Mouse (Mus musculus): Measurements from ENCODE around the gene Kifc1. TPM values are rescaled to one million over a fixed set of nuclear protein-coding genes. Genes with fewer than 3 reads are reported as not detected.
"Not testable (repeated sequence)": the region's sequence is repeated elsewhere in the genome, so short reads cannot be mapped to it uniquely, and the experiment has no call there.

The Kifc1 gene
- polyA plus RNA-seq, 1 experiment from 2014 or later: 1.8 TPM

DNA sequence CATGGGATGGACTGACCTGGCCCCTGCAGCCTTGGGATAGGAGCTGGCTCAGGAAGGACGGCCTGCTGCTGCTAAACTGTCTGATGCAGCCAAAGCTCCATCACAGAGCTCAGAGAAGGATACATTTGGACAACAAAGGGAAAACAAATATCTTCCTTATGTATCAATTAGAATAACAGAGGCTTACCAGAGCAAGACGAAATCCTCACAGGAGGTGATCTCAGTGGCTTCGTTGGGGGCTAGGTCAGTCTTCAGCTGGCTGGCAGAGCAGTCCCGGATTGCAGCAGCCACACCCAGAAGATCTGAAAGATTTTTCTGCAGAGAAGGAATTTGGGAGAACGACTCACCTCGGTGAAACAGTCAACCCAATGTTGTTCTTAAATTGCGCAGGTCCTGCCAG is 2.0 kb upstream of the Kifc1 start:
- H3K4me3 ChIP-seq: no peak overlapping the region
- H3K27me3 ChIP-seq: 0 out of 2 replicates have a peak, but pooled peaks cover 2% of the 10 kb centered on the region

DNA sequence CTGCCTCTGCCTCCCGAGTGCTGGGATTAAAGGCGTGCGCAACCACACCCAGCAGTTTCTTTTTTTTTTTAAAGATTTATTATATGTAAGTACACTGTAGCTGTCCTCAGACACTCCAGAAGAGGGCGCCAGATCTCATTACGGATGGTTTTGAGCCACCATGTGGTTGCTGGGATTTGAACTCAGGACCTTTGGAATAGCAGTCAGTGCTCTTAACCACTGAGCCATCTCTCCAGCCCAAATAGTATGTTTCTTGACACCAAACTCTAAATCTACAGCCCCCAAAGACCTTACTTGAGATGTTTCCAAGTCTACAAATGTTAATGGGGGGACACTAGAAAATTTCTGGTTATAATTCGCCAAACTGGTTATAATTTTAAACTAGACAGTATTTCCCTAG is 1.4 kb upstream of the Kifc1 start:
- peaks cover 14% of the 10 kb centered on the region for H3K4me1 ChIP-seq (replicated peaks)
- WGBS: 67% methylated on average over 6 of the region's 6 CpGs
- not testable (repeated sequence) for H3K4me2 ChIP-seq; H3K36me3 ChIP-seq; H3K9ac ChIP-seq; ATAC-seq (ENCODE audit: low FRiP score); H3K4me3 ChIP-seq; H3K9me3 ChIP-seq; H3K27me3 ChIP-seq; H3K27ac ChIP-seq

More for the DNA sequence above, 2.0 kb upstream of the Kifc1 start:
- Histone ChIP-seq H3K4me2 (no peak overlapping the region), H3K36me3 (no peaks in the 10 kb centered on the region), H3K9ac (no peak overlapping the region), H3K4me1 (replicated peaks) (peaks cover 14% of the 10 kb centered on the region), H3K27ac (no peak overlapping the region), H3K9me3 (no peaks in the 10 kb centered on the region)
- no peak for ATAC-seq (ENCODE audit: low FRiP score)
- WGBS: 19% methylated on average over 7 of the region's 7 CpGs

DNA sequence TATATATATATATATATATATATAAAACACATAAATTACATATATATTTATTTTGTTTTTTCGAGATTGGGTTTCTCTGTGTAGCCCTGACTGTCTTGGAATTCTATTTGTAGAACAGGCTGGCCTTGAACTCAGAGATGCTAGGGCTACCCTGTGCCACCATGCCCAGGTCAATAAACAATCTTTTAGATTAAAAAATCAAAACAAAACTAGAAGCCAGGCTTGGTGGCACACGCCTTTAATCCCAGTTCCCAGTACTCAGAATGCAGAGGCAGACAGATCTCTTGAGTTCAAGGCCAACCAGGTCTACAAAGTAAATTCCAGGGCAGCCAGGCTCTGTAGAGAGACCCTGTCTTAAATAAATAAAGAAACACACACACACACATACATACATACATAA is 896 bp upstream of the Kifc1 start:
- H3K4me2 ChIP-seq: no peak overlapping the region
- no peaks in the 10 kb centered on the region for H3K9me3 ChIP-seq
- no peak overlapping the region for H3K4me3 ChIP-seq
- no peak overlapping the region for H3K9ac ChIP-seq
- H3K36me3 ChIP-seq: no peaks in the 10 kb centered on the region; the same call in 1 of the 2 replicates
- ATAC-seq (ENCODE audit: low FRiP score): no peak
- H3K27ac ChIP-seq: no peak overlapping the region
- 0 out of 2 replicates have a peak, but pooled peaks cover 2% of the 10 kb centered on the region for H3K27me3 ChIP-seq
- WGBS: 67% methylated on average over 2 of the region's 2 CpGs
- H3K4me1 ChIP-seq (replicated peaks): peaks cover 14% of the 10 kb centered on the region

DNA sequence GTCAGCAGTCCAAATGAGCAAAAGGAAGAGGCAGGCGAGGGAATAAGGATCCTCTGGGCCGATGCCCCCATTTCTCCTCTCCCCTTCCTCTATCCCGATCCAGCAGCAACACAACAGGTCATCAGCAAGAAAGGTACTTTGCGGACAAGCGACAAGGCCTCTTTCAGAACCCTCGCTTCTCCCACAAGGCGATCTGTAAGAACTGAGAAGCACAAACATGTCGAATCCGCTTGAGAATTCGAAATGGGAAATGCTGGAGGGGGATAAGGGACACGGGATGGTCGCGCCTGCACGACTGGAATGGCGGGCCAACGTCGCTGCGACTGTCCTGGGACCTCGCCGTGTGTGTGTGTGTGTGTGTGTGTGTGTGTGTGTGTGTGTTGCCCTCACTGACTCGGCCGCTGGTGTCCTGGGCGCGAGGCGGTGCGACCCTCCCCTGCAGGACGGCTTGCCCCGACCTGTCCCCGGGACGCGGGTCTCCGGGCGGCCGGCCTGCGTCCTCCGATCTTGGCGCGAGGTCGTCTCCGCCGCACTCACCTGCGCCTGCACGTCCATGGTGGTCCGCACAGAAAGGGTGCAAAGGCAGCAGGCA is 424 bp downstream of the Kifc1 start:
- not testable (repeated sequence) for H3K36me3 ChIP-seq; H3K9me3 ChIP-seq; H3K27ac ChIP-seq; ATAC-seq (ENCODE audit: low FRiP score); H3K27me3 ChIP-seq
- 0% methylated on average over 25 of the region's 44 CpGs for WGBS
- Histone ChIP-seq H3K4me2 (peak overlapping the region; percentile 78), H3K9ac (peak overlapping the region; percentile 67), H3K4me1 (replicated peaks) (peaks cover 14% of the 10 kb centered on the region), H3K4me3 (peak overlapping the region; percentile 58)

DNA sequence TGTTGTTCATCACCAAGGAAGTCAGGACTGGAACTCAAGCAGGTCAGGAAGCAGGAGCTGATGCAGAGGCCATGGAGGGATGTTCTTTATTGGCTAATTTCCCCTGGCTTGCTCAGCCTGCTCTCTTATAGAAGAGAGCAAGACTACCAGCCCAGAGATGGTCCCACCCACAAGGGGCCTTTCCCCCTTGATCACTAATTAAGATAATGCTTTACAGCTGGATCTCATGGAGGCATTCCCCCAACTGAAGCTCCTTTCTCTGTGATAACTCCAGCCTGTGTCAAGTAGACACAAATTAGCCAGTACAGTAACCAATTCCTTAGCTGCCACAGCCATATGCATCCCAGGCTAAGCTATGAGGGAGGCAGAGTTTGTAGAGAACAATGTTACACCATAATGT is 2.2 kb downstream of the Kifc1 start:
- not testable (repeated sequence) for ATAC-seq (ENCODE audit: low FRiP score); H3K9me3 ChIP-seq; H3K27me3 ChIP-seq; H3K36me3 ChIP-seq; H3K9ac ChIP-seq; H3K4me2 ChIP-seq; H3K4me3 ChIP-seq; H3K27ac ChIP-seq
- peaks cover 14% of the 10 kb centered on the region for H3K4me1 ChIP-seq (replicated peaks)

DNA sequence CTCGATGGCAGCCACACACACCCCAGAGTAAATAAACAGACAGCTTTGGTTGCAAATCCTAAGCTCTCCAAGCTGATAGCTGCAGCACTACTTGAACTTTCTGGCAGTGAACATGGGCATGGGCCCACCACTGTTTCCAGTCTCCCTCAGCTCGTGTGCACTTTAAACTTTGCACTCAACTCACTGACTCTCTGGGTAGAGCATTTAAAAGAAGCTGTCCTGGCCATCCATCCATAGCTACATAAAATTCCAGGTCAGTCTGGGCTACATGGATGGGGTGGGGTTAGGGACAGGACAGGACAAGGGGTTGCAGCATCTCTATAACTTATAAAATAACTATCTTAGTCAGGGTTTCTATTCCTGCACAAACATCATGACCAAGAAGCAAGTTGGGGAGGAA is 2.7 kb downstream of the Kifc1 start:
- 95% methylated on average over 2 of the region's 2 CpGs for WGBS
- not testable (repeated sequence) for H3K9me3 ChIP-seq; H3K4me2 ChIP-seq; H3K36me3 ChIP-seq; ATAC-seq (ENCODE audit: low FRiP score); H3K4me3 ChIP-seq; H3K27me3 ChIP-seq; H3K27ac ChIP-seq; H3K9ac ChIP-seq
- peaks cover 14% of the 10 kb centered on the region for H3K4me1 ChIP-seq (replicated peaks)

DNA sequence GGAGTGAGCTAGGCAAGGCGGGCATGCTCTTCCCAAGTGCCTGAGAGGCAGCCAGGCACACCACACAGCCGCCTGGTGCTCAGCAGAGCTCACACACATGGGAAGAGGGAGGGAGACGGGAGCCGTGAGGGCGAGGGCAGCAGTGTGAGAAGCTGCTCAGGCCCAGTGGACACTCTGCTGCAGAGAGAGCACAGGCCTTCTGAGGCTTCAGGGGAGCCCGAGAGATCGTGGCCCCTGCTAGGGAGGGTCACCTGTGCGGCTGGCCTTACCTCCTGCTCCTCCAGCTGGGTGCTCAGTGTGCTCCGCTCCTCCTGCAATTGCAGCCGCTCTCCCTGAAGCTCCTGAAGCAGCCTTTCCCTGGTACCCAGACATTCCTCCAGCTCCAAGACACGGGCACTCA is 6.1 kb downstream of the Kifc1 start:
- not testable (repeated sequence) for H3K27me3 ChIP-seq
- WGBS: 97% methylated on average over 10 of the region's 11 CpGs

DNA sequence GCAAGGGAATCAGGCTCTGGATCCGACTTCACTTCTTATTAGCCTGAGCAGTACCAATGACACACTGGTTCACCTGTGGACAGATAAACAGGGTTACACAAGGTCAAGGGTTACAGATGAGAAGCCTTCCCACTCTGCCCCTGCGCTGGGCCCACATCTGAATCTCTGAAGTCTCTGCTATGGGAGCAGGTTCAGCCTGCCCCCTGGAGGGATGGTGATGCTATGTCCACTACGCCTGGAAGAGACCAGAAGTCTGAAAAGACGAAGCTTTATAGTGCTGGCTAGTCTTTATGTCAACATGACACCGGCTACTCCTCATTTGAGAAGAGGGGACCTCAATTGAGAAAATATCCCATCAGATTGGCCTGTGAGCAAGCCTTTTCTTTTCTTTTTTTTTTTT is 14.7 kb downstream of the Kifc1 start:
- not testable (repeated sequence) for H3K27me3 ChIP-seq; H3K36me3 ChIP-seq; H3K4me2 ChIP-seq; ATAC-seq (ENCODE audit: low FRiP score); H3K27ac ChIP-seq; H3K4me1 ChIP-seq (replicated peaks); H3K4me3 ChIP-seq; H3K9me3 ChIP-seq; H3K9ac ChIP-seq
- 83% methylated on average over 5 of the region's 5 CpGs for WGBS

More for the DNA sequence above, 6.1 kb downstream of the Kifc1 start:
- not testable (repeated sequence) for H3K9ac ChIP-seq; ATAC-seq (ENCODE audit: low FRiP score); H3K4me2 ChIP-seq; H3K4me3 ChIP-seq; H3K9me3 ChIP-seq; H3K27ac ChIP-seq; H3K4me1 ChIP-seq (replicated peaks)
- H3K36me3 ChIP-seq: peaks cover 13% of the 10 kb centered on the region

DNA sequence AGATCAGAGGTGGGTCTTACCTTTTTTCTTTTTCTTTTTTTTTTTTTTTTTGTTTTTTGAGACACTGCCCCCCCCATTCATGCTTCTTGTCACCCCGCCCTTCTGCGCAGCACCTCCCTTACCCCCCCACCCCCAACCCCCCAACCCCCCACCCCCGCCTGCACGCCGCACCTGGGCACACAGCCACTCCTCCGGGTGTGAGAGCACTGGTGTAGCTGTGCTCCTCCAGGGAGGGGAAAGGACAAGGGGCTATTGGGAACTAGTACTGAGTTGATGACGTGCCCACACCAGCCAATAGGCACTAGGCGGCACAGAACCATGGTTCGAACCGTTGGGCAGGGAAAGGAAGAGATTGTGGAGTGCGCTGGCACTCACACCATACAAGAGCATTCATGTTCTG is 16.1 kb downstream of the Kifc1 start:
- WGBS: 88% methylated on average over 9 of the region's 11 CpGs

DNA sequence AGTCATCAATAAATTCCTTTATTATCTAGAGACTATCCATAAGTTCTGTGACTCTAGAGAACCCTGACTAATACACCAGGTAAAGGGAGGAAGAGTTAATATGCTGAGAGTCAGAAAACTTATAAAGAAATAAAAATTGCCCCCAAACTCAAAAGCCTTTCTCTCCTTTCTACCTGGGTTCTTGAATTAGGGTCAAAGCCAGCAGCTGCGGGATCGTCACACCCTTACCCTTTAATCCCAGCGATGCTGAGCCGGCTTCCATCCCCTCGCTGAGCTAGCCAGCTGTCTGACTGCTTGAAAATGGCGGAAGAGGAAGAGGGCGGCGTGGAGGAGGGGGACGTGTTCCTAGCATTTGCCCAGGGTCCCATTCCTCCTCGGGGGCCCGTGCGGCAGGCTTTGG is 16.9 kb downstream of the Kifc1 start, which contains the start of gene Gm7029:
Gm7029 (plus strand) TSS at position 301 of the 400 bp plus-strand sequence.
- H3K4me3 ChIP-seq; H3K36me3 ChIP-seq; H3K9ac ChIP-seq; ATAC-seq (ENCODE audit: low FRiP score); H3K4me1 ChIP-seq (replicated peaks); H3K4me2 ChIP-seq; H3K27ac ChIP-seq; H3K27me3 ChIP-seq; H3K9me3 ChIP-seq: not testable (repeated sequence)
- 88% methylated on average over 4 of the region's 12 CpGs for WGBS

More for the DNA sequence above, 16.1 kb downstream of the Kifc1 start:
- no peak overlapping the region for H3K4me3 ChIP-seq
- no peaks in the 10 kb centered on the region for H3K9me3 ChIP-seq
- no peaks in the 10 kb centered on the region for H3K4me1 ChIP-seq (replicated peaks)
- no peaks in the 10 kb centered on the region for H3K36me3 ChIP-seq
- H3K4me2 ChIP-seq: no peak overlapping the region
- H3K27me3 ChIP-seq: no peaks in the 10 kb centered on the region
- no peak overlapping the region for H3K9ac ChIP-seq
- ATAC-seq (ENCODE audit: low FRiP score): no peak
- H3K27ac ChIP-seq: no peak overlapping the region

DNA sequence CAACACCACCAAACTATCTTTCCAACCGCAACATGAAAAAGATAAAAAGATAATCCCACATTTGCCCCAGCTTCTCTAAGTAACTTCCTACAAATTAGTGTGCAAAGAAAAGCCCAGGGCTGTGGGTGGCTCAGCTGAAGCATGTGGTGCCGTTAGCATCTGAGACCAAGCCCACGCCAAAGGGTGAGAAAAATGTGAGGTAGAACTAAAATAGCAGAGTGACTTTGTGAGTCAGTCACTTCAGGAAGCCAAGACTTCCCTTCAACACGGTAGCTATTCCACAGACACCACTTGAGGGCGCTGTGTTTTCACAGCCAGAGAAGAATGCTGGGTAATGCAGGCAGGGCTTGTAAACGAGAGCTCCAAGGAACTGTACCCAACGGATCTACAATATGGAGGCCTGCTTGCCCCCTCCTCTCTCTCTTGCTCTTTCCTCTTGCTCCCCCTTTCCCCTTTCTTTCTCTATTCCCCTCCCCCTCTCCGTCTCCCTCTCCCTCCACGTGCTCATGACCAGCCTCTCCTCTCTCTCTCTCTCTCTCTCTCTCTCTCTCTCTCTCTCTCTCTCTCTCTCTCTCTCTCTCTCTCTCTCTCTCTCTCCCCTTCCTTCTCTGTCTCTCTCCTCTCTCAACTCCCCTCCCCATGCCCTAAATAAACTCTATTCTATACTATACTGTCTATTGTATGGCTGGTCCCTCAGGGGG is 25.0 kb downstream of the Kifc1 start:
- no peak overlapping the region for H3K4me2 ChIP-seq
- no peaks in the 10 kb centered on the region for H3K27me3 ChIP-seq
- no peaks in the 10 kb centered on the region for H3K9me3 ChIP-seq
- no peaks in the 10 kb centered on the region for H3K4me1 ChIP-seq (replicated peaks)
- H3K9ac ChIP-seq: no peak overlapping the region
- 37% methylated on average over 9 of the region's 9 CpGs for whole genome bisulfite sequencing
- ATAC-seq (ENCODE audit: low FRiP score): no peak
- no peak overlapping the region for H3K4me3 ChIP-seq
- no peaks in the 10 kb centered on the region for H3K36me3 ChIP-seq
- H3K27ac ChIP-seq: no peak overlapping the region

DNA sequence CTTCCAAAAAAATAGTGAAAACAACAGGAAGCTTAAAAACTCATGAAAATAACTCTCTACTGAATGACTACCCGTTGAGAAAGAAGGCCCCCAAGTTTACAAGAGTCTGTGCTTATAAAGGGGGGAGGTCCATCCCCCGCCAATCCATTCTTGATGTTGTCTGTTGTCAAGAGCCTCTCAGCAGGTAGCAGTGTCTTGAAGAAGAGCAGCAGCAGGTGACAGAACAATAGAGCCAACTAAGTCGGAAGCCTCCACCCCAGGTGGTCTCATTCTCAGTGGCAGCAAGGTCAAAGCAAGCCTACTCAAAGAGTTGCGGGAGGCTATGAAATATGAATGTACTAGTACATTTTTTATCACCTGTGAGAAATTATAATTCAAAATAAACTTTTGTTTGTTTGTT is 32.6 kb downstream of the Kifc1 start:
- H3K4me2 ChIP-seq: no peak overlapping the region
- H3K4me3 ChIP-seq: no peak overlapping the region
- no peaks in the 10 kb centered on the region for H3K9me3 ChIP-seq
- no peak for ATAC-seq (ENCODE audit: low FRiP score)
- no peak overlapping the region for H3K27ac ChIP-seq
- H3K27me3 ChIP-seq: no peaks in the 10 kb centered on the region
- H3K9ac ChIP-seq: no peak overlapping the region
- no peaks in the 10 kb centered on the region for H3K4me1 ChIP-seq (replicated peaks)
- WGBS: 63% methylated on average over 4 of the region's 4 CpGs
- no peaks in the 10 kb centered on the region; the same call in 1 of the 2 replicates for H3K36me3 ChIP-seq

DNA sequence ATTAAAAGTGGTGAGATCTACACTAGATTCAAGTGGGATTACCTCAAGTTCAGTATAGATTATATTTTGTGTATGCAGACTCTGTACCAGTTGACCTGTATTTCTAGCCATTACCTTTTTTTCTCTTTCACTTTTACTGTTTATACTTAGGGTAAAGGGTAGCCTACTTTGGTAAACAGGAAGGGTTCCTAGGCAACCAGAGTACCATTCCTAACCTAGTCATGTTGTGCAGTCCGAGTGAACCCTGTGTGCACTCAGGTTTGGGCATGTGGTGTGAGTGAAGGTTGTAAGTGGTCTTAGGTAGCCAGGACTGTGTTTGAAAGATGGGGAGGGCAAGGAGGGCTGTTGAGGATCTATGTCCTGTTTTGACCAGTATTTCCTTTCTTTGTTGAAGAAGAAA is 39.1 kb downstream of the Kifc1 start:
- H3K4me1 ChIP-seq (replicated peaks): no peaks in the 10 kb centered on the region
- no peak overlapping the region for H3K9ac ChIP-seq
- H3K4me3 ChIP-seq: no peak overlapping the region
- no peaks in the 10 kb centered on the region for H3K9me3 ChIP-seq
- peaks cover 31% of the 10 kb centered on the region for H3K36me3 ChIP-seq
- no peaks in the 10 kb centered on the region for H3K27me3 ChIP-seq
- H3K4me2 ChIP-seq: no peak overlapping the region
- 78% methylated on average over 1 of the region's 1 CpGs for WGBS
- ATAC-seq (ENCODE audit: low FRiP score): no peak
- no peak overlapping the region for H3K27ac ChIP-seq

Measured in hindbrain, embryonic 13.5 days (tissue).